In the genomic region with DNA sequence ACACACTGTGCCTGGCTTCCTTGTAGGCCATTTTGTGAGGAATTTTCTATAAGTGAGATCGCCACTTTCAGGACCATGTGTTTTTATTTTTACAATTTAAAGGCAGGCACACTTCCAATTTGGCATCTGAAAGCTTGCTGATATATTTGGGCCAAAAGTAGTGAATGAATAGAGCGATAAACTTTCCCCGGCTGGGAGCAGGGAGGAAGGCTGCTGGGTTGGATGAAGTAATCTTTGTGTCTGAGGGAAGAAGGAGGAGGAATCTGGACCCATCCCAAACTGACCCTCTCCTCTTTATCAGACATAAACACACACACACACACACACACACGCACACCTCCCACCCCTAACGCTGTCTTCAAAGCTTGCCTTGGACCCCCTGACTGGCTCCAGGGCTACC, we compare ENCODE assay signal across 13 mouse cellular contexts. TPM values are rescaled to one million over a fixed set of nuclear protein-coding genes. Genes with fewer than 3 reads are reported as not detected.
A peak's percentile ranks its signal among the peaks of the same experiment; 100 is the strongest.
DNase-seq lines count a peak whose midpoint lies in the region; ATAC-seq lines count a peak whose summit lies in the region.
"Had no signal": no experiment of that assay in that cellular context is flagged by ENCODE, and none has a peak within 500 bp of the region (broad histone marks: within the 10 kb centered on the region; RNA-seq: fewer than 3 reads in every experiment).

No protein-coding gene starts in this region.

- no peak overlapping the region for H3K4me3 ChIP-seq in lung, embryonic 16.5 days (ENCODE audit: low read length)
- no peak overlapping the region for H3K4me3 ChIP-seq in embryonic facial prominence, embryonic 13.5 days
- H3K4me3 ChIP-seq in stomach, embryonic 15.5 days (replicated peaks) = no peak overlapping the region
- H3K4me3 ChIP-seq: left cerebral cortex, adult 2 months; neural tube, embryonic 12.5 days had no signal

- no peaks in the 10 kb centered on the region for H3K27me3 ChIP-seq in lung, embryonic 16.5 days (ENCODE audit: control insufficient read depth, insufficient read depth, low read depth, low read length)
- no peaks in the 10 kb centered on the region for H3K27me3 ChIP-seq in embryonic facial prominence, embryonic 13.5 days
- no peaks in the 10 kb centered on the region for H3K27me3 ChIP-seq in stomach, embryonic 15.5 days (replicated peaks)
- H3K27me3 ChIP-seq: neural tube, embryonic 12.5 days had no signal

- 27% methylated on average over 5 of the region's 5 CpGs for WGBS in lung, embryonic 16.5 days
- WGBS in embryonic facial prominence, embryonic 13.5 days = 21% methylated on average over 5 of the region's 5 CpGs
- WGBS in stomach, embryonic 15.5 days = 28% methylated on average over 5 of the region's 5 CpGs

- peaks cover 33% of the 10 kb centered on the region for H3K4me1 ChIP-seq in lung, embryonic 16.5 days (replicated peaks; ENCODE audit: control insufficient read depth, insufficient read depth, low read length)
- peaks cover 43% of the 10 kb centered on the region for H3K4me1 ChIP-seq in embryonic facial prominence, embryonic 13.5 days
- peaks cover 26% of the 10 kb centered on the region for H3K4me1 ChIP-seq in stomach, embryonic 15.5 days

- H3K36me3 ChIP-seq in lung, embryonic 16.5 days (ENCODE audit: control insufficient read depth, insufficient read depth, low read length) = no peaks in the 10 kb centered on the region
- no peaks in the 10 kb centered on the region for H3K36me3 ChIP-seq in embryonic facial prominence, embryonic 13.5 days
- H3K36me3 ChIP-seq in stomach, embryonic 15.5 days = no peaks in the 10 kb centered on the region
- H3K36me3 ChIP-seq: neural tube, embryonic 12.5 days had no signal

- peak overlapping the region; percentile 87 for H3K27ac ChIP-seq in lung, embryonic 16.5 days (ENCODE audit: low read length)
- H3K27ac ChIP-seq in embryonic facial prominence, embryonic 13.5 days = peak overlapping the region; percentile 88
- peak overlapping the region; percentile 70 for H3K27ac ChIP-seq in stomach, embryonic 15.5 days
- H3K27ac ChIP-seq: left cerebral cortex, adult 2 months; macrophage; neural tube, embryonic 12.5 days had no signal

- H3K4me2 ChIP-seq in lung, embryonic 16.5 days (ENCODE audit: low read depth, low read length) = no peak overlapping the region
- peak overlapping the region; percentile 34 for H3K4me2 ChIP-seq in embryonic facial prominence, embryonic 13.5 days
- no peak overlapping the region for H3K4me2 ChIP-seq in stomach, embryonic 15.5 days
- H3K4me2 ChIP-seq: neural tube, embryonic 12.5 days had no signal

- ATAC-seq in lung, embryonic 16.5 days (ENCODE audit: low read depth) = no peak
- no peak for ATAC-seq in embryonic facial prominence, embryonic 13.5 days (ENCODE audit: insufficient number of reproducible peaks, insufficient read depth, low FRiP score, low TSS enrichment, low read depth)
- ATAC-seq in stomach, embryonic 15.5 days (ENCODE audit: insufficient read depth, low FRiP score, low read depth) = no peak

- no peaks in the 10 kb centered on the region for H3K9me3 ChIP-seq in lung, embryonic 16.5 days (ENCODE audit: control insufficient read depth, low read length)
- no peaks in the 10 kb centered on the region for H3K9me3 ChIP-seq in embryonic facial prominence, embryonic 13.5 days
- no peaks in the 10 kb centered on the region for H3K9me3 ChIP-seq in stomach, embryonic 15.5 days
- H3K9me3 ChIP-seq: neural tube, embryonic 12.5 days had no signal

- peak overlapping the region; percentile 8; the same call in 1 of the 2 replicates for H3K9ac ChIP-seq in lung, embryonic 16.5 days (ENCODE audit: low read length)
- peak overlapping the region; percentile 49; the same call in 1 of the 2 replicates for H3K9ac ChIP-seq in embryonic facial prominence, embryonic 13.5 days
- H3K9ac ChIP-seq in stomach, embryonic 15.5 days = no peak overlapping the region
- H3K9ac ChIP-seq: neural tube, embryonic 12.5 days had no signal

- peak; percentile 74 for DNase-seq in heart, adult 11 months
- no peak for DNase-seq in heart, postnatal 4 days
- no peak for DNase-seq in lung, postnatal 36 days
- DNase-seq in spleen, postnatal 36 days (ENCODE audit: low spot score in 2 of 2) = no peak
- no peak for DNase-seq in right cerebral cortex, postnatal 14 days
- DNase-seq: kidney, adult 8-10 months had no signal

RNA-seq across cellular contexts. Expression of a gene that starts 8.9 kb away (rescaled TPM):
- total RNA-seq in heart, postnatal 4 days (2021) = 10 to 100 TPM; 10.5 to 12.7 TPM
- polyA plus RNA-seq in lung, embryonic 16.5 days (2015; fragmentation: Nextera tagmentation; extraction: Ambion mirVana) = 28.1 and 31.4 TPM in 2 replicates
- 24.8 and 28.1 TPM in 2 replicates for polyA plus RNA-seq in embryonic facial prominence, embryonic 13.5 days (2015; fragmentation: Nextera tagmentation; extraction: Ambion mirVana)
- 21.7 and 26.6 TPM in 2 replicates for polyA plus RNA-seq in stomach, embryonic 15.5 days (2015; fragmentation: Nextera tagmentation; extraction: Ambion mirVana)

RNA-seq across cellular contexts. Expression of a gene that starts 13.0 kb away (rescaled TPM):
- total RNA-seq in heart, postnatal 4 days (2021) = 10 to 100 TPM; 62.9 to 66.0 TPM
- polyA plus RNA-seq in lung, embryonic 16.5 days (2015; fragmentation: Nextera tagmentation; extraction: Ambion mirVana) = 70.1 and 74.4 TPM in 2 replicates
- 39.6 and 44.2 TPM in 2 replicates for polyA plus RNA-seq in embryonic facial prominence, embryonic 13.5 days (2015; fragmentation: Nextera tagmentation; extraction: Ambion mirVana)
- 37.0 and 43.0 TPM in 2 replicates for polyA plus RNA-seq in stomach, embryonic 15.5 days (2015; fragmentation: Nextera tagmentation; extraction: Ambion mirVana)

RNA-seq across cellular contexts. Expression of a gene that starts 27.4 kb away (rescaled TPM):
- not detected for total RNA-seq in heart, postnatal 4 days (2021)
- 9.7 and 9.8 TPM in 2 replicates for polyA plus RNA-seq in lung, embryonic 16.5 days (2015; fragmentation: Nextera tagmentation; extraction: Ambion mirVana)
- not detected in 2 replicates for polyA plus RNA-seq in embryonic facial prominence, embryonic 13.5 days (2015; fragmentation: Nextera tagmentation; extraction: Ambion mirVana)
- polyA plus RNA-seq in stomach, embryonic 15.5 days (2015; fragmentation: Nextera tagmentation; extraction: Ambion mirVana) = 12.0 and 15.4 TPM in 2 replicates
- total RNA-seq: gastrocnemius, adult 18-20 months; left cerebral cortex, adult 2 months had no signal
- polyA plus RNA-seq: macrophage; neural tube, embryonic 12.5 days had no signal

Comparison
In these comparisons a context has a peak if more than half of its experiments do, and no peak if none do; other contexts are left out.
1. RNA of a gene that starts 27.4 kb away (polyA plus RNA-seq): 12.0 to 15.4 TPM in stomach, embryonic 15.5 days and 9.7 to 9.8 TPM in lung, embryonic 16.5 days; not detected in embryonic facial prominence, embryonic 13.5 days; every median in the first group is over 10 times any median in the second.
2. Peak in every context shown above with its lines, with median percentiles within 50 percentile points of each other: H3K27ac ChIP-seq.